Mouse (Mus musculus) cerebellum, adult 2 months (tissue): Measurements from ENCODE around the gene Wnk4. TPM values are rescaled to one million over a fixed set of nuclear protein-coding genes. Genes with fewer than 3 reads are reported as not detected.

ENCODE experiments used
- DNase-seq, 2 experiments: peaks; one replicate each; pipeline ENCODE4 v3.0.0; 2021
- H3K27ac ChIP-seq: fragments of 200-500 bp; 2 replicates; pipeline ENCODE4 v1.5.1; 2012; ENCODE audit warnings: low read length, control low read depth, inconsistent platforms; ENCODE audit not compliant: insufficient read depth
- H3K27me3 ChIP-seq: fragments of 200-500 bp; 2 replicates; pipeline ENCODE4 v1.6.1; 2012; ENCODE audit warnings: inconsistent platforms, mild to moderate bottlenecking, low read length, moderate library complexity; ENCODE audit not compliant: control insufficient read depth, insufficient read depth
- H3K4me1 ChIP-seq: fragments of 200-500 bp; 2 replicates; pipeline ENCODE4 v1.6.1; 2011; ENCODE audit warnings: low read length; ENCODE audit not compliant: control insufficient read depth, insufficient read depth
- H3K4me3 ChIP-seq: fragments of 200-500 bp; replicated peaks from 2 replicates; pipeline ENCODE3; 2011; ENCODE audit warnings: mild to moderate bottlenecking, low read depth, low read length, control low read depth; ENCODE audit not compliant: insufficient read depth
- CTCF ChIP-seq: fragments of 200-500 bp; IDR thresholded peaks from 2 replicates; pipeline ENCODE4 v1.5.1; 2011; ENCODE audit warnings: low read depth, mild to moderate bottlenecking, control low read depth, low read length, moderate library complexity, borderline replicate concordance; ENCODE audit not compliant: insufficient read depth
- POLR2A ChIP-seq: fragments of 200-500 bp; IDR thresholded peaks from 2 replicates; pipeline ENCODE4 v1.6.1; 2011; ENCODE audit warnings: low read length, control low read depth, borderline replicate concordance; ENCODE audit not compliant: insufficient read depth
- WGBS: fragments of 180-500 bp; shearing (Covaris S2); methylation state at CpG from one replicate; pipeline ENCODE4 v1.1.7; 2018; 5-methylcytosine and 5-hydroxymethylcytosine counted together
- polyA plus RNA-seq: library from polyadenylated mRNA; depleted of rRNA; stranded (reverse); fragments of >200 nt; gene quantifications from 2 replicates; pipeline ENCODE4 v1.2.3, GENCODE M21; 2012

Gene Wnk4
- polyA plus RNA-seq, 1 experiment: 2.6 TPM

DNA sequence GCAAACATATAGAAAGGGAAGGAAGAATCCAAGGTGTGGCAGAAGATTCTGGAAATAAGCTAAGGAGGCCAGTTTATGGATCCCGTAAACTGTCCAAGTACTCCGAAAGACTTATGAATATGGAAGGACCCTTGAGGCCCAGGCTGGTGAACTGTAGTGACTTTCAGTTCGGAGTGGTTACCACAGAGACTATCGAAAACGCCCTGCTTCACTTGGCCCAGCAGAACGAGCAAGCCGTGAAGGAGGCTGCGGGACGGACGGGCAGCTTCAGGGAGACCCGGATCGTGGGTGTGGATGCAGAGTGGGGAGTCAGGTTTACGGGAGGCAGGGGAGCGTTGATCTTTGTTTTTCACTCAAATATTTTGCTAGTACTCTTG lies 18.8 kb downstream of the Wnk4 start:
- H3K4me1 ChIP-seq: peaks cover 14% of the 10 kb centered on the region
- 57% methylated on average over 14 of the region's 14 CpGs for WGBS
- no peaks in the 10 kb centered on the region for H3K27me3 ChIP-seq
- TF ChIP-seq POLR2A: no peak
- no peak for TF ChIP-seq CTCF
- DNase-seq: no peak
- no peak overlapping the region for H3K27ac ChIP-seq
- H3K4me3 ChIP-seq: peak overlapping the region; percentile 91

- H3K27me3 ChIP-seq: no peaks in the 10 kb centered on the region
- no peak overlapping the region for H3K4me3 ChIP-seq
- no peak for DNase-seq
- peaks cover 14% of the 10 kb centered on the region for H3K4me1 ChIP-seq
- TF ChIP-seq CTCF (no peak), POLR2A (no peak)
- H3K27ac ChIP-seq: no peak overlapping the region
- WGBS: 29% methylated on average over 7 of the region's 7 CpGs
These were observed 20.5 kb downstream of the Wnk4 start for GRCm38 (mm10) chr11:101280837-101281236.

GRCm38 (mm10) chr11:101282896-101283295 lies 22.5 kb downstream of the Wnk4 start:
- Histone ChIP-seq H3K4me3 (no peak overlapping the region), H3K27me3 (no peaks in the 10 kb centered on the region), H3K4me1 (0 out of 2 replicates have a peak, but pooled peaks cover 3% of the 10 kb centered on the region), H3K27ac (no peak overlapping the region)
- no peak for DNase-seq
- TF ChIP-seq CTCF (no peak), POLR2A (no peak)
- 14% methylated on average over 5 of the region's 5 CpGs for WGBS

- H3K27ac ChIP-seq: no peak overlapping the region
- no peak overlapping the region for H3K4me3 ChIP-seq
- WGBS: 60% methylated on average over 4 of the region's 4 CpGs
- H3K27me3 ChIP-seq: no peaks in the 10 kb centered on the region
- 0 out of 2 replicates have a peak, but pooled peaks cover 3% of the 10 kb centered on the region for H3K4me1 ChIP-seq
- no peak for DNase-seq
- TF ChIP-seq POLR2A (no peak), CTCF (no peak)
These were observed 23.4 kb downstream of the Wnk4 start for GRCm38 (mm10) chr11:101283805-101284204.

- H3K4me1 ChIP-seq: no peaks in the 10 kb centered on the region
- H3K27me3 ChIP-seq: no peaks in the 10 kb centered on the region
- WGBS: 84% methylated on average over 9 of the region's 9 CpGs
- H3K4me3 ChIP-seq: no peak overlapping the region
- H3K27ac ChIP-seq: no peak overlapping the region
- TF ChIP-seq POLR2A (no peak), CTCF (no peak)
- no peak for DNase-seq
These were observed 26.9 kb downstream of the Wnk4 start for GRCm38 (mm10) chr11:101287306-101287705.

GRCm38 (mm10) chr11:101291231-101291630 lies 30.9 kb downstream of the Wnk4 start:
- no peak overlapping the region for H3K4me3 ChIP-seq
- no peaks in the 10 kb centered on the region for H3K4me1 ChIP-seq
- TF ChIP-seq POLR2A (no peak), CTCF (no peak)
- no peaks in the 10 kb centered on the region for H3K27me3 ChIP-seq
- WGBS: 83% methylated on average over 8 of the region's 8 CpGs
- no peak for DNase-seq
- no peak overlapping the region for H3K27ac ChIP-seq

GRCm38 (mm10) chr11:101295191-101295590 lies 34.8 kb downstream of the Wnk4 start:
- no peak for DNase-seq
- WGBS: 74% methylated on average over 8 of the region's 8 CpGs
- H3K4me1 ChIP-seq: no peaks in the 10 kb centered on the region
- no peak overlapping the region for H3K4me3 ChIP-seq
- no peaks in the 10 kb centered on the region for H3K27me3 ChIP-seq
- no peak overlapping the region for H3K27ac ChIP-seq
- TF ChIP-seq CTCF: no peak
- no peak for TF ChIP-seq POLR2A

GRCm38 (mm10) chr11:101300881-101301280 lies 40.5 kb downstream of the Wnk4 start:
- peak overlapping the region; percentile 28 for H3K4me3 ChIP-seq
- peaks cover 6% of the 10 kb centered on the region for H3K4me1 ChIP-seq
- no peak for TF ChIP-seq CTCF
- TF ChIP-seq POLR2A: no peak
- H3K27ac ChIP-seq: no peak overlapping the region
- 65% methylated on average over 7 of the region's 7 CpGs for WGBS
- DNase-seq: no peak
- H3K27me3 ChIP-seq: no peaks in the 10 kb centered on the region
